Mouse (Mus musculus): ENCODE measurements at regions not wholly inside any gene's neighbourhood (a gene's known extent, or its start where the extent isn't known, plus 50 kb on each side); places are given as distances from the start of the nearest gene placed in this dataset.

DNA sequence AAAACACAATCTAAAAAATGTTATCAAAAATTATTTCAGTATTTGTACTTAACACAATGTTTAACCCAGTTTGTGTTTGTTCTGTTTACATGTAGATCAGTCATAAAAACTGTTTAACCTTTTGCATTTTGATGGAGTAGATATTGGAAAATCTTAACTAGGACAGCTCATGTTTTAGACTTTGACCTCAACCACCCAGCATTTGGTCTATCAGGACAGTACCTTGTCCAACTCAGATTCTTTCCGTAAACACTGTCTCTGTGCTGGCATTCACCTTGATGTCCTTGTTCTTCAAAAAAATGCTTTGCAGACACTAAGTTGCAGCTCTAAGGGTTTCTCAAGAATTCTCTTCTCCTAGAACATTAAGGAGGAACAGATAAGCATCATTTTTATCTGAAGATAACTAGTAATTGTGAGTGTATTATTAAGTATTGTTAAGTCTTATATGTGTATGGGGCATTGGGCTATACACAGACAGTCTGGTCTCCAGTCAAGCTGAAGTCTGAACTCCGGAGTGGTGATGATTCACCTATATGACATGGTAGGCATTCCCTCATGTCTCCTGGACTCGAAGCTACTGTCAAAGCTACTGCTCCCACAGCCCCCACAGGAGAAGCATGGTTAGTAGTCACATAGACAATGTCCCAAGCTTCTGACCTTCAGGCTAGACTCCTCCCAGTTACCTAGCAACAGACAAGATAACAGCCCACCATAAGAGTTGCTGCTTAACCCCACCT is 153.0 kb downstream of the Il15 start:
- H3K27ac ChIP-seq (ENCODE audit: insufficient read depth, low read depth, low read length, poor library complexity, severe bottlenecking) = no peak overlapping the region
- in situ Hi-C loops (cut with MboI; ENCODE audit: low sequenced_read_pairs in 2 of 2, unreplicated experiment in 2 of 2) = no loop called here
- no peaks in the 10 kb centered on the region for H3K4me1 ChIP-seq (ENCODE audit: control insufficient read depth in 2 of 2, insufficient read depth in 2 of 2, low read length in 2 of 2, poor library complexity in 1 of 2)
- TF ChIP-seq ZNF384 (IDR thresholded peaks at IDR 0.05; ENCODE audit: low read depth, low read length) (no peak), MAFK (IDR thresholded peaks at IDR 0.05; ENCODE audit: insufficient read depth, low read depth, low read length) (no peak), HCFC1 (IDR thresholded peaks at IDR 0.05; ENCODE audit: borderline replicate concordance, insufficient read depth, low read length) (no peak), CHD2 (IDR thresholded peaks at IDR 0.05; ENCODE audit: low read depth, low read length) (no peak), ZC3H11A (IDR thresholded peaks at IDR 0.05; ENCODE audit: borderline replicate concordance, low read depth, low read length) (no peak)
- H3K4me3 ChIP-seq (ENCODE audit: insufficient read depth in 1 of 2, low read depth in 1 of 2, low read length in 2 of 2, poor library complexity in 1 of 2, severe bottlenecking in 1 of 2) = no peak overlapping the region
- no peaks in the 10 kb centered on the region for H3K9me3 ChIP-seq (ENCODE audit: control insufficient read depth, insufficient read depth, low read depth, low read length)
- no peaks in the 10 kb centered on the region for H3K36me3 ChIP-seq (ENCODE audit: control insufficient read depth, insufficient read depth, low read length, poor library complexity, severe bottlenecking)
- DNase-seq (ENCODE audit: low read depth, low spot score) = no peak
- H3K9ac ChIP-seq (ENCODE audit: insufficient read depth, low read depth, low read length, poor library complexity, severe bottlenecking) = no peak overlapping the region

GRCm38 (mm10) chr8:82244076-82244475 is 158.9 kb downstream of the Il15 start:
- TF ChIP-seq CHD2 (IDR thresholded peaks at IDR 0.05; ENCODE audit: low read depth, low read length) (no peak), ZC3H11A (IDR thresholded peaks at IDR 0.05; ENCODE audit: borderline replicate concordance, low read depth, low read length) (no peak), MAFK (IDR thresholded peaks at IDR 0.05; ENCODE audit: insufficient read depth, low read depth, low read length) (no peak), HCFC1 (IDR thresholded peaks at IDR 0.05; ENCODE audit: borderline replicate concordance, insufficient read depth, low read length) (no peak), ZNF384 (IDR thresholded peaks at IDR 0.05; ENCODE audit: low read depth, low read length) (no peak)
- Histone ChIP-seq H3K9me3 (ENCODE audit: control insufficient read depth, insufficient read depth, low read depth, low read length) (no peaks in the 10 kb centered on the region), H3K4me1 (ENCODE audit: control insufficient read depth in 2 of 2, insufficient read depth in 2 of 2, low read length in 2 of 2, poor library complexity in 1 of 2) (no peaks in the 10 kb centered on the region), H3K4me3 (ENCODE audit: insufficient read depth in 1 of 2, low read depth in 1 of 2, low read length in 2 of 2, poor library complexity in 1 of 2, severe bottlenecking in 1 of 2) (no peak overlapping the region), H3K27ac (ENCODE audit: insufficient read depth, low read depth, low read length, poor library complexity, severe bottlenecking) (no peak overlapping the region), H3K36me3 (ENCODE audit: control insufficient read depth, insufficient read depth, low read length, poor library complexity, severe bottlenecking) (no peaks in the 10 kb centered on the region), H3K9ac (ENCODE audit: insufficient read depth, low read depth, low read length, poor library complexity, severe bottlenecking) (no peak overlapping the region)
- DNase-seq (ENCODE audit: low read depth, low spot score) = no peak
- in situ Hi-C loops (cut with MboI; ENCODE audit: low sequenced_read_pairs in 2 of 2, unreplicated experiment in 2 of 2) = no loop called here

GRCm38 (mm10) chr8:82229883-82230282 is 173.1 kb downstream of the Il15 start:
- TF ChIP-seq MAFK (IDR thresholded peaks at IDR 0.05; ENCODE audit: insufficient read depth, low read depth, low read length) (no peak), ZNF384 (IDR thresholded peaks at IDR 0.05; ENCODE audit: low read depth, low read length) (no peak), CHD2 (IDR thresholded peaks at IDR 0.05; ENCODE audit: low read depth, low read length) (no peak), HCFC1 (IDR thresholded peaks at IDR 0.05; ENCODE audit: borderline replicate concordance, insufficient read depth, low read length) (no peak), ZC3H11A (IDR thresholded peaks at IDR 0.05; ENCODE audit: borderline replicate concordance, low read depth, low read length) (no peak)
- in situ Hi-C loops (cut with MboI; ENCODE audit: low sequenced_read_pairs in 2 of 2, unreplicated experiment in 2 of 2) = no loop called here
- no peaks in the 10 kb centered on the region for H3K9me3 ChIP-seq (ENCODE audit: control insufficient read depth, insufficient read depth, low read depth, low read length)
- H3K9ac ChIP-seq (ENCODE audit: insufficient read depth, low read depth, low read length, poor library complexity, severe bottlenecking) = no peak overlapping the region
- no peaks in the 10 kb centered on the region for H3K36me3 ChIP-seq (ENCODE audit: control insufficient read depth, insufficient read depth, low read length, poor library complexity, severe bottlenecking)
- no peak overlapping the region for H3K4me3 ChIP-seq (ENCODE audit: insufficient read depth in 1 of 2, low read depth in 1 of 2, low read length in 2 of 2, poor library complexity in 1 of 2, severe bottlenecking in 1 of 2)
- no peak for DNase-seq (ENCODE audit: low read depth, low spot score)
- no peaks in the 10 kb centered on the region for H3K4me1 ChIP-seq (ENCODE audit: control insufficient read depth in 2 of 2, insufficient read depth in 2 of 2, low read length in 2 of 2, poor library complexity in 1 of 2)
- H3K27ac ChIP-seq (ENCODE audit: insufficient read depth, low read depth, low read length, poor library complexity, severe bottlenecking) = no peak overlapping the region

GRCm38 (mm10) chr8:82201746-82202145 is 201.3 kb downstream of the Il15 start:
- Histone ChIP-seq H3K4me3 (ENCODE audit: insufficient read depth in 1 of 2, low read depth in 1 of 2, low read length in 2 of 2, poor library complexity in 1 of 2, severe bottlenecking in 1 of 2) (no peak overlapping the region), H3K36me3 (ENCODE audit: control insufficient read depth, insufficient read depth, low read length, poor library complexity, severe bottlenecking) (no peaks in the 10 kb centered on the region), H3K4me1 (ENCODE audit: control insufficient read depth in 2 of 2, insufficient read depth in 2 of 2, low read length in 2 of 2, poor library complexity in 1 of 2) (no peaks in the 10 kb centered on the region), H3K9ac (ENCODE audit: insufficient read depth, low read depth, low read length, poor library complexity, severe bottlenecking) (no peak overlapping the region), H3K27ac (ENCODE audit: insufficient read depth, low read depth, low read length, poor library complexity, severe bottlenecking) (no peak overlapping the region), H3K9me3 (ENCODE audit: control insufficient read depth, insufficient read depth, low read depth, low read length) (no peaks in the 10 kb centered on the region)
- no peak for DNase-seq (ENCODE audit: low read depth, low spot score)
- in situ Hi-C loops (cut with MboI; ENCODE audit: low sequenced_read_pairs in 2 of 2, unreplicated experiment in 2 of 2) = no loop called here
- TF ChIP-seq MAFK (IDR thresholded peaks at IDR 0.05; ENCODE audit: insufficient read depth, low read depth, low read length) (no peak), HCFC1 (IDR thresholded peaks at IDR 0.05; ENCODE audit: borderline replicate concordance, insufficient read depth, low read length) (no peak), ZNF384 (IDR thresholded peaks at IDR 0.05; ENCODE audit: low read depth, low read length) (no peak), ZC3H11A (IDR thresholded peaks at IDR 0.05; ENCODE audit: borderline replicate concordance, low read depth, low read length) (no peak), CHD2 (IDR thresholded peaks at IDR 0.05; ENCODE audit: low read depth, low read length) (no peak)
